Mouse (Mus musculus) testis, postnatal 10 days (tissue): ENCODE measurements around the gene Kxd1.
"Not testable (repeated sequence)": the region's sequence is repeated elsewhere in the genome, so short reads cannot be mapped to it uniquely, and the experiment has no call there.

Source experiments
- DNase-seq: peaks from one replicate; pipeline ENCODE4 v3.0.0; 2021; ENCODE audit warnings: low spot score

The Kxd1 gene

GRCm38 (mm10) chr8:70513441-70513840 is 14.3 kb downstream of the Kxd1 start:
- DNase-seq: no peak

GRCm38 (mm10) chr8:70512253-70512903 is 15.4 kb downstream of the Kxd1 start:
- DNase-seq: no peak

- no peak for DNase-seq
These were observed 16.0 kb downstream of the Kxd1 start for GRCm38 (mm10) chr8:70511770-70512169.

- not testable (repeated sequence) for DNase-seq
These were observed 16.6 kb downstream of the Kxd1 start for GRCm38 (mm10) chr8:70511174-70511573.

GRCm38 (mm10) chr8:70510228-70510915 is 17.4 kb downstream of the Kxd1 start, which contains the start of gene Uba52:
Gene Uba52 (minus strand): TSS chr8:70510801.
- DNase-seq: peak; percentile 96

GRCm38 (mm10) chr8:70509281-70509952 is 18.3 kb downstream of the Kxd1 start:
- DNase-seq: no peak

GRCm38 (mm10) chr8:70507027-70507393 is 20.7 kb downstream of the Kxd1 start:
- no peak for DNase-seq

GRCm38 (mm10) chr8:70506328-70507026 is 21.3 kb downstream of the Kxd1 start, which contains the start of gene Rex1bd:
Gene Rex1bd (minus strand): TSS chr8:70506752.
- peak; percentile 97 for DNase-seq

GRCm38 (mm10) chr8:70505698-70506327 is 21.9 kb downstream of the Kxd1 start:
- DNase-seq: no peak

- peak; percentile 92 for DNase-seq
These were observed 22.9 kb downstream of the Kxd1 start for GRCm38 (mm10) chr8:70504851-70505250.

GRCm38 (mm10) chr8:70504291-70504716 is 23.5 kb downstream of the Kxd1 start:
- DNase-seq: peak; percentile 82

GRCm38 (mm10) chr8:70503062-70503750 is 24.6 kb downstream of the Kxd1 start:
- peak; percentile 84 for DNase-seq

- no peak for DNase-seq
These were observed 25.2 kb downstream of the Kxd1 start for GRCm38 (mm10) chr8:70502540-70502939.

- no peak for DNase-seq
These were observed 25.8 kb downstream of the Kxd1 start for GRCm38 (mm10) chr8:70501820-70502529.

- DNase-seq: no peak
These were observed 27.1 kb downstream of the Kxd1 start for GRCm38 (mm10) chr8:70500386-70501301.

- DNase-seq: no peak
These were observed 32.0 kb downstream of the Kxd1 start for GRCm38 (mm10) chr8:70495771-70496062.

GRCm38 (mm10) chr8:70495001-70495770 is 32.6 kb downstream of the Kxd1 start:
- DNase-seq: no peak

GRCm38 (mm10) chr8:70494416-70494945 is 33.3 kb downstream of the Kxd1 start:
- no peak for DNase-seq
